ENCODE assay signal across 10 mouse cellular contexts in genomic region chr17:3932071-3932470, GRCm38 (mm10).
DNase-seq lines count a peak whose midpoint lies in the region.
"Had no signal": no experiment of that assay in that cellular context is flagged by ENCODE, and none has a peak within 500 bp of the region (broad histone marks: within the 10 kb centered on the region; RNA-seq: fewer than 3 reads in every experiment).

No protein-coding gene starts in this region.

- peak; percentile 38 for DNase-seq in embryo, embryonic 10.5 days (ENCODE audit: low spot score)
- DNase-seq in embryo, embryonic 9.5 days (ENCODE audit: extremely low spot score) = no peak
- peak; percentile 5 to 7 for DNase-seq in left cerebral cortex, adult 18-20 months (ENCODE audit: low spot score in 2 of 2)
- no peak for DNase-seq in left cerebral cortex, adult 11 months (ENCODE audit: low spot score)
- DNase-seq in right cerebral cortex, postnatal 14 days = peak; percentile 58
- DNase-seq in right cerebral cortex, postnatal 25 days = no peak
- DNase-seq in mesoderm, embryonic 11.5 days (ENCODE audit: low read depth, low spot score) = peak; percentile 7
- no peak for DNase-seq in thymus, postnatal 36 days
- DNase-seq: B cell, adult 2 months; liver, embryonic 13.5 days had no signal

Comparison
In these comparisons a context has a peak if more than half of its experiments do, and no peak if none do; other contexts are left out.
1. DNase-seq: peak in embryo, embryonic 10.5 days (single experiment), left cerebral cortex, adult 18-20 months (2 of 2), right cerebral cortex, postnatal 14 days (single experiment) and mesoderm, embryonic 11.5 days (single experiment); none in embryo, embryonic 9.5 days (single experiment), left cerebral cortex, adult 11 months (single experiment), right cerebral cortex, postnatal 25 days (single experiment) and thymus, postnatal 36 days (0 of 2).